Mouse (Mus musculus) myocyte (in vitro differentiated cells): ENCODE results near the gene Dgkq.

ENCODE experiments used
- E2F4 ChIP-seq: IDR thresholded peaks from one replicate; pipeline ENCODE4 v1.6.1; 2011; ENCODE audit warnings: mild to moderate bottlenecking, control low read depth, moderate library complexity; ENCODE audit not compliant: insufficient read depth
- MAX ChIP-seq: IDR thresholded peaks from one replicate; pipeline ENCODE4 v1.6.1; 2011; ENCODE audit warnings: low read depth, mild to moderate bottlenecking, control low read depth
- MYOD1 ChIP-seq, 3 experiments: IDR thresholded peaks; one replicate each; pipeline ENCODE4 v1.6.1; 2011; ENCODE audit warnings: control low read depth in 2 of 3, low read depth in 2 of 3, mild to moderate bottlenecking in 2 of 3, moderate library complexity in 1 of 3; ENCODE audit not compliant: insufficient read length in 2 of 3, control insufficient read depth in 1 of 3
- POLR2A ChIP-seq: IDR thresholded peaks from one replicate; pipeline ENCODE4 v1.6.1; 2011; ENCODE audit warnings: low read depth, mild to moderate bottlenecking, control low read depth, moderate library complexity; ENCODE audit not compliant: insufficient read length
- TCF12 ChIP-seq: IDR thresholded peaks from one replicate; pipeline ENCODE4 v1.6.1; 2011; ENCODE audit warnings: mild to moderate bottlenecking, control low read depth; ENCODE audit not compliant: poor library complexity, insufficient read depth, severe bottlenecking
- USF1 ChIP-seq: IDR thresholded peaks from one replicate; pipeline ENCODE4 v1.6.1; 2011; ENCODE audit warnings: low read depth, mild to moderate bottlenecking, control low read depth, moderate library complexity

- TF ChIP-seq POLR2A (no peak), E2F4 (no peak), MAX (no peak), MYOD1 (IDR thresholded peaks at IDR 0.05; ENCODE audit: control insufficient read depth in 1 of 3, insufficient read length in 2 of 3, low read depth in 2 of 3) (no peak), TCF12 (no peak), USF1 (no peak)
These were observed 1.0 kb downstream of the Dgkq start for GRCm38 (mm10) chr5:108668387-108668932.
